ENCODE assay signal across 11 mouse cellular contexts in genomic region chr11:86538786-86539185, GRCm38 (mm10).
"Had no signal": no experiment of that assay in that cellular context is flagged by ENCODE, and none has a peak within 500 bp of the region (broad histone marks: within the 10 kb centered on the region; RNA-seq: fewer than 3 reads in every experiment).

No protein-coding gene starts in this region.

- H3K27me3 ChIP-seq: intestine, embryonic 15.5 days; limb, embryonic 12.5 days; liver, embryonic 13.5 days; lung, embryonic 15.5 days; midbrain, embryonic 13.5 days had no signal

- DNase-seq: kidney, adult 2 months; kidney, postnatal 25 days; layer of hippocampus, adult 9-11 months; layer of hippocampus, postnatal 36 days; liver; liver, embryonic 13.5 days; liver, postnatal 0 days had no signal

- H3K4me3 ChIP-seq: intestine, embryonic 15.5 days; limb, embryonic 12.5 days; liver, embryonic 13.5 days; lung, embryonic 15.5 days; midbrain, embryonic 13.5 days had no signal

- H3K9me3 ChIP-seq: intestine, embryonic 15.5 days; limb, embryonic 12.5 days; liver, embryonic 13.5 days; lung, embryonic 15.5 days; midbrain, embryonic 13.5 days had no signal

- H3K27ac ChIP-seq: intestine, embryonic 15.5 days; limb, embryonic 12.5 days; liver, embryonic 13.5 days; lung, embryonic 15.5 days; midbrain, embryonic 13.5 days had no signal
